Mouse (Mus musculus): ENCODE measurements around the gene Gm20890. TPM values are rescaled to one million over a fixed set of nuclear protein-coding genes. Genes with fewer than 3 reads are reported as not detected.
"Not testable (repeated sequence)": the region's sequence is repeated elsewhere in the genome, so short reads cannot be mapped to it uniquely, and the experiment has no call there.

Gene Gm20890
- not detected in 2 replicates for polyA plus RNA-seq (2016; fragmentation: Nextera tagmentation; extraction: Ambion mirVana)

DNA sequence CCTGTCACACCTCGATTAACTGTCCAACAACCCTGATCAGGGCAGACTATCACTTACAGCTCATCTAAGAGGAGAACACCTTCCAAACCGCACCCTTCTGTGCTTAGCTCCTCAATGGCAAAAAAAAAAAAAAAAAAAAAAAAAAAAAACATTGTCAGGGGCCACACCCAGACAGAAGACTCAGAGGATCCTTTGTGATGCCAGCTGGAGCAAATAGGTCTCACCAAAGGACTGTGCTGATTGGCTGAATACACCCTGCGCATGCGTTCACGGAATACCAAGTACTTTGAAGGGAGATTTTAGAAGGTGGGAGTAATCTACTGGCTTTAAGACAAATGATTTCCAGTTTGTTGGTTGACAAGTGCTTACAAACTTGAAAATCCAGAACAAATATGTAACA lies at the start of gene Gm20890:
Gene Gm20890 (minus strand): TSS at position 101 of the 400 bp plus-strand sequence.
- H3K4me2 ChIP-seq; H3K4me3 ChIP-seq; ATAC-seq; H3K4me1 ChIP-seq; H3K27ac ChIP-seq; H3K9ac ChIP-seq; H3K36me3 ChIP-seq; H3K9me3 ChIP-seq (replicated peaks); H3K27me3 ChIP-seq (replicated peaks): not testable (repeated sequence)
- no CpG with 5 or more reads among the region's 5 CpGs for WGBS (ENCODE audit: insufficient replicate concordance)

Data from liver, embryonic 12.5 days (tissue).